Mouse (Mus musculus) midbrain, embryonic 10.5 days (tissue): Measurements from ENCODE around the gene Prkar2b. TPM values are rescaled to one million over a fixed set of nuclear protein-coding genes. Genes with fewer than 3 reads are reported as not detected.
A peak's percentile ranks its signal among the peaks of the same experiment; 100 is the strongest.

ENCODE experiments used
- DNase-seq: peaks from one replicate; pipeline ENCODE4 v3.0.0-alpha.2; 2017; ENCODE audit warnings: low spot score
- H3K27ac ChIP-seq: fragments of 300-500 bp; sonication (generic); replicated peaks from 2 replicates; pipeline ENCODE4 v1.5.1; 2016; ENCODE audit warnings: mild to moderate bottlenecking
- H3K27me3 ChIP-seq: fragments of 300-500 bp; sonication (generic); 2 replicates; pipeline ENCODE4 v1.6.1; 2016; ENCODE audit warnings: low read depth, mild to moderate bottlenecking; ENCODE audit not compliant: poor library complexity, severe bottlenecking
- H3K36me3 ChIP-seq: fragments of 300-500 bp; sonication (generic); 2 replicates; pipeline ENCODE4 v1.6.1; 2016; ENCODE audit warnings: mild to moderate bottlenecking, moderate library complexity
- H3K4me1 ChIP-seq: fragments of 300-500 bp; sonication (generic); 2 replicates; pipeline ENCODE4 v1.6.1; 2016
- H3K4me3 ChIP-seq: fragments of 300-500 bp; sonication (generic); 2 replicates; pipeline ENCODE4 v1.5.1; 2016; ENCODE audit warnings: mild to moderate bottlenecking, moderate library complexity
- H3K9me3 ChIP-seq: fragments of 300-500 bp; sonication (generic); replicated peaks from 2 replicates; pipeline ENCODE4 v1.6.1; 2016; ENCODE audit warnings: mild to moderate bottlenecking
- WGBS: fragments of 180-500 bp; shearing (Covaris S2); methylation state at CpG from one replicate; pipeline ENCODE4 v1.1.7; 2016; 5-methylcytosine and 5-hydroxymethylcytosine counted together
- polyA plus RNA-seq: library from polyadenylated mRNA; unstranded; fragments of >200 nt; fragmentation: Nextera tagmentation; extraction: Ambion mirVana; gene quantifications from 2 replicates; pipeline ENCODE4 v1.2.1, GENCODE M21; 2016

The Prkar2b gene
- polyA plus RNA-seq, 1 experiment from 2014 or later, result 36.6 TPM

GRCm38 (mm10) chr12:31943020-31943654 is 118.0 kb downstream of the Prkar2b start:
- Histone ChIP-seq H3K9me3 (no peaks in the 10 kb centered on the region), H3K36me3 (peaks cover 58% of the 10 kb centered on the region), H3K4me3 (no peak overlapping the region), H3K27me3 (no peaks in the 10 kb centered on the region), H3K4me1 (peaks cover 4% of the 10 kb centered on the region; the same call in 1 of the 2 replicates), H3K27ac (no peak overlapping the region)
- no peak for DNase-seq
- WGBS, result 90% methylated on average over 4 of the region's 4 CpGs

GRCm38 (mm10) chr12:31939026-31939425 is 122.1 kb downstream of the Prkar2b start:
- H3K9me3 ChIP-seq, result no peaks in the 10 kb centered on the region
- DNase-seq, result no peak
- H3K27me3 ChIP-seq, result no peaks in the 10 kb centered on the region
- no peaks in the 10 kb centered on the region for H3K4me1 ChIP-seq
- peaks cover 95% of the 10 kb centered on the region for H3K36me3 ChIP-seq
- H3K27ac ChIP-seq, result no peak overlapping the region
- no peak overlapping the region for H3K4me3 ChIP-seq

GRCm38 (mm10) chr12:31938391-31938997 is 122.6 kb downstream of the Prkar2b start:
- no peaks in the 10 kb centered on the region for H3K27me3 ChIP-seq
- H3K36me3 ChIP-seq, result peaks cover 96% of the 10 kb centered on the region
- H3K9me3 ChIP-seq, result no peaks in the 10 kb centered on the region
- H3K4me1 ChIP-seq, result no peaks in the 10 kb centered on the region
- no peak overlapping the region for H3K4me3 ChIP-seq
- H3K27ac ChIP-seq, result no peak overlapping the region
- no peak for DNase-seq
- WGBS, result 90% methylated on average over 4 of the region's 4 CpGs

- WGBS, result 94% methylated on average over 3 of the region's 3 CpGs
- H3K4me1 ChIP-seq, result no peaks in the 10 kb centered on the region
- no peak overlapping the region for H3K4me3 ChIP-seq
- no peak for DNase-seq
- H3K36me3 ChIP-seq, result peaks cover 96% of the 10 kb centered on the region
- no peaks in the 10 kb centered on the region for H3K9me3 ChIP-seq
- no peaks in the 10 kb centered on the region for H3K27me3 ChIP-seq
- H3K27ac ChIP-seq, result no peak overlapping the region
Measured at GRCm38 (mm10) chr12:31937613-31938012, 123.5 kb downstream of the Prkar2b start.

- Histone ChIP-seq H3K27me3 (no peaks in the 10 kb centered on the region), H3K4me1 (no peaks in the 10 kb centered on the region), H3K36me3 (peaks cover 96% of the 10 kb centered on the region), H3K4me3 (no peak overlapping the region), H3K27ac (no peak overlapping the region), H3K9me3 (no peaks in the 10 kb centered on the region)
- no peak for DNase-seq
- 46% methylated on average over 6 of the region's 6 CpGs for WGBS
Measured at GRCm38 (mm10) chr12:31936657-31937300, 124.3 kb downstream of the Prkar2b start.

DNA sequence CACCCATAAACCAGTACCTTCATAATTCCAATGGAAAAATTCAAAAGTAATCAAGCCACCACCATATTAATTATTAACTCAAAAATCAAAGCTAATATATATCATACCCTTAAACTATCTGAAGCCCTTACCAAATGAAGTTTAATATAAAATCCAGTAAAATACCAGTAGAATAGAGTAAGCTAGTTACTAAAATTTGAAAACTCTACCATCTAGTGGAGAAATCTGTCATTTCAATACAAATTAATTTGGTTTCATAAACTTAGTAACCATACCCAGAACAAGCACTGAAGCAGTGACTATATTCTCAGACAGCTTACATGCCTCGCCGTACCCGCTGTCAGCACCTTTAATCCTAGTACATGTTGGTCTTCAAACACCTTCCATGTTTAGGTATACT is 129.3 kb downstream of the Prkar2b start:
- 96% methylated on average over 3 of the region's 3 CpGs for WGBS
- Histone ChIP-seq H3K27ac (no peak overlapping the region), H3K9me3 (no peaks in the 10 kb centered on the region), H3K4me3 (no peak overlapping the region), H3K27me3 (no peaks in the 10 kb centered on the region), H3K36me3 (peaks cover 96% of the 10 kb centered on the region), H3K4me1 (no peaks in the 10 kb centered on the region)
- DNase-seq, result no peak

- H3K4me3 ChIP-seq, result no peak overlapping the region
- no peaks in the 10 kb centered on the region for H3K4me1 ChIP-seq
- DNase-seq, result no peak
- WGBS, result 93% methylated on average over 3 of the region's 3 CpGs
- no peaks in the 10 kb centered on the region for H3K27me3 ChIP-seq
- peaks cover 93% of the 10 kb centered on the region for H3K36me3 ChIP-seq
- H3K9me3 ChIP-seq, result no peaks in the 10 kb centered on the region
- no peak overlapping the region for H3K27ac ChIP-seq
Measured at GRCm38 (mm10) chr12:31928498-31928897, 132.6 kb downstream of the Prkar2b start.

GRCm38 (mm10) chr12:31926661-31927061 is 134.4 kb downstream of the Prkar2b start:
- no peak overlapping the region for H3K27ac ChIP-seq
- no peaks in the 10 kb centered on the region for H3K27me3 ChIP-seq
- no peaks in the 10 kb centered on the region for H3K4me1 ChIP-seq
- no peak overlapping the region for H3K4me3 ChIP-seq
- peak; percentile 64 for DNase-seq
- 60% methylated on average over 4 of the region's 4 CpGs for WGBS
- no peaks in the 10 kb centered on the region for H3K9me3 ChIP-seq
- peaks cover 81% of the 10 kb centered on the region for H3K36me3 ChIP-seq

GRCm38 (mm10) chr12:31925343-31925742 is 135.8 kb downstream of the Prkar2b start:
- no peaks in the 10 kb centered on the region for H3K27me3 ChIP-seq
- no peak overlapping the region for H3K4me3 ChIP-seq
- H3K9me3 ChIP-seq, result no peaks in the 10 kb centered on the region
- DNase-seq, result no peak
- no peak overlapping the region for H3K27ac ChIP-seq
- no peaks in the 10 kb centered on the region for H3K4me1 ChIP-seq
- 91% methylated on average over 6 of the region's 6 CpGs for WGBS
- H3K36me3 ChIP-seq, result peaks cover 68% of the 10 kb centered on the region

DNA sequence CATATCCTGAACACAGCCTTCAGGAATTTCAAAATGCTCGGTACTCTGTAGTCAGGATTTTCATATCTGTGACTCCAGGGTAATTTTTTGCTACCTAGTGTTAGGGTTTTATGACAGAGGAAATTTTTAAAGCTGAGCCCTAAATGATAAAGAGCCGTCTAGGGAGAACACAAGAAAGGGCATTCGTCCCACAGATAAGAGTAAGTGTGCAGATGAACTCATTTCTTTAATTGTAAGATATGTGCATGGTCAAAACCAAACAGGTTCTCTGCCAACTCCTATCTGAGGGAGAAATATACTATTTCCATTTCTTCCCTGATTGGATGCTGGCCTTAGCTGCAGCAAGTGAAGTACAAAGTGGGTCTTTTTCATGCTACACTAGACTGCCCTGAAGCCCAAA is 137.0 kb downstream of the Prkar2b start:
- Histone ChIP-seq H3K4me3 (no peak overlapping the region), H3K36me3 (peaks cover 57% of the 10 kb centered on the region), H3K27me3 (no peaks in the 10 kb centered on the region), H3K27ac (no peak overlapping the region), H3K9me3 (no peaks in the 10 kb centered on the region), H3K4me1 (no peaks in the 10 kb centered on the region)
- DNase-seq, result no peak
- 89% methylated on average over 3 of the region's 3 CpGs for WGBS

DNA sequence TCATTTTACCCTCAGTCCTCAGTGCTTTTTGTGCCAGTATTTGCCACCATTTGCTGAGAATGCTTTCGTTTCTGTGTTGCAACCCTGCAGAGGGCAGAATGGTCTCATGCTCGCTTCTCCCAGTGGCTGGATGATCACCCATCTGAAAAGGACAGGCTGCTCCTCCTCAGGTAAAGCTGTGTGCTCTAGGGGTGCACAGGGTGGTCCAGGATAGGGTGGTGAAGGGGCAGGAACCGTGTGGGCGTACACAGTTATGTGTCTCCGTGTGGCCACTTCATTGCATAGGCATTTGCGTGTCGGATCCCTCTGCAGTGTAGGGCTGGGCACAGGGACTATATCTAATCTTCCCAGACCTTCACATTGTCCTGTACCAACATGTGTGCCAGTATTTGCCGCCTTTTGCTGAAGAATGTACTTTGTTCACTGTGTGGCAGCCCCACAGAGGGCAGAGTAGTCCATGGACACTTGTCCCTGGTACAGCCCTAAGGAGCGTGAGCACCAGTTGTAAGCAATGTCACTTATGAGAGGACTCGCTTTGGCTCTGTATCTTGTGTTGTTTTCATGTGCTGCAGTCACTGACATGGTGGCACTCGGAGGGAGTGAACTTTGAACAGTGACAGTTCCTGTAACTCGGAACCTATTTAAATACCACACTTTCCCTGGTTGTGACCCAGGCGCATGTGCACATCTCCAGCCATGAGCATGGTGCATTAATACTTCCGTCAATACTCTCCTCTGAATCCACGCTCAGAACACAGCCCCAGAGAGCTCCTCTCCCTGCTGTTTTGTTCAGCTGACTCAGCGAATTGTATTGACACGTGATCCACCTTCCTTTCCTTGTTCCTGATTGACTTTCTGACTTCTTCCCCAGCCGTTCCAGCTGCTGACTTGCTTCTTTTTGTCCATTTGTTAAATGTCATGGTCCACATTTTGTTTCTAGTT is 140.4 kb downstream of the Prkar2b start:
- 86% methylated on average over 18 of the region's 18 CpGs for WGBS
- Histone ChIP-seq H3K4me3 (no peak overlapping the region), H3K36me3 (peaks cover 23% of the 10 kb centered on the region), H3K27ac (no peak overlapping the region), H3K9me3 (no peaks in the 10 kb centered on the region), H3K27me3 (no peaks in the 10 kb centered on the region), H3K4me1 (no peaks in the 10 kb centered on the region)
- DNase-seq, result no peak

- H3K27ac ChIP-seq, result no peak overlapping the region
- 91% methylated on average over 5 of the region's 5 CpGs for WGBS
- peaks cover 1% of the 10 kb centered on the region; the same call in 1 of the 2 replicates for H3K36me3 ChIP-seq
- H3K9me3 ChIP-seq, result no peaks in the 10 kb centered on the region
- no peak overlapping the region for H3K4me3 ChIP-seq
- DNase-seq, result no peak
- H3K4me1 ChIP-seq, result no peaks in the 10 kb centered on the region
- H3K27me3 ChIP-seq, result no peaks in the 10 kb centered on the region
Measured at GRCm38 (mm10) chr12:31917245-31917644, 143.9 kb downstream of the Prkar2b start.
